Mouse (Mus musculus) frontal cortex, adult 2 months (tissue): ENCODE results near the gene Tie1. TPM values are rescaled to one million over a fixed set of nuclear protein-coding genes. Genes with fewer than 3 reads are reported as not detected.

Experiments
- DNase-seq, 2 experiments: peaks; one replicate each; pipeline ENCODE4 v3.0.0; 2022; ENCODE audit warnings: low spot score in 1 of 2; ENCODE audit errors: extremely low spot score in 1 of 2
- polyA plus RNA-seq: library from polyadenylated mRNA; depleted of rRNA; stranded (reverse); fragments of >200 nt; gene quantifications from 2 replicates; pipeline ENCODE4 v1.2.3, GENCODE M21; 2012

Gene Tie1
- polyA plus RNA-seq, 1 experiment: 13.3 TPM

- no peak for DNase-seq
These were observed 12.9 kb downstream of the Tie1 start for GRCm38 (mm10) chr4:118476773-118477530.

- no peak for DNase-seq
These were observed 17.2 kb downstream of the Tie1 start for GRCm38 (mm10) chr4:118472687-118473086.

DNA sequence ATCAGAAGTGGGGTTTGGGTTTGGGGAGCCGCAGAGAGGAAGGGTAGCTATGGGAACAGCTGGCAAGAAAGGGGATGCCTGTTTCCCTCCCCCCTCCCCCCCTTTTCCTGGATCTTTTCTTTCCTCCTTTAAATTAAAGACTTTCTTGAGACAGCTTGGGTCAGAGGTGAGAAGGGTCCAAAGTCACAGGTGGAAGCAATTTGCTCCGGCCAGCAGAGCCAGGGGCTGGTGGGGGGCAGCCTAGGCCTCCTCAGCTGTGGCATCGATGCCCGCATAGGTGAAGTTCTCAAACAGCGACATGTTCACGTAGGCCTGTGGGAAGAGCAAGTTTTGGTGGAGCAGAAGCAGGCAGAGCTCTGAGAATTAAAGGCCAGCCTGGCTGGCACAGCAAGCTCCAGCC is 18.6 kb downstream of the Tie1 start:
- no peak for DNase-seq

DNA sequence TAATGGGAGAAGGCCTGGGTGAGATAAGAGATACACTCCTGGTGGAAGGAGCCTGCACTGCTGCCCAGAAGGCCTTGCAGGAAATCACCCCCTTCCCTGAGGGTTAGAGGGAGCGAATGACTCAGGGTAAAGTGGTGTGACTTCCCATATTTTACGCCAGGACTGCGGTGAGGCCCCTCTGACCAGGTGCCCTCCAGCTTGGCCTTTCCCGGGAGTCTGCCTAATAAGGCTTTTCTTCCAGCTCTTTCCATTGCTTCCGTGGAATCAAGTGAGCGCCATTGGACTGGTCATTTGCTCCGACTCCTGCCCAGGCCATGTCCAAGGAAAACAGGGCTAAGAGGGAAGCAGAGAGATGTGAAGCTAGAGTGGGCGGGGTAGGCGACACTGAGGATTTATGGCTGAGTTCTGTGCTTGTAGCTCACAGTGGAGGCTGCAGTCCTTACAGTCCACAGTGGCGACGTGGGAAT is 24.1 kb downstream of the Tie1 start:
- DNase-seq: no peak

DNA sequence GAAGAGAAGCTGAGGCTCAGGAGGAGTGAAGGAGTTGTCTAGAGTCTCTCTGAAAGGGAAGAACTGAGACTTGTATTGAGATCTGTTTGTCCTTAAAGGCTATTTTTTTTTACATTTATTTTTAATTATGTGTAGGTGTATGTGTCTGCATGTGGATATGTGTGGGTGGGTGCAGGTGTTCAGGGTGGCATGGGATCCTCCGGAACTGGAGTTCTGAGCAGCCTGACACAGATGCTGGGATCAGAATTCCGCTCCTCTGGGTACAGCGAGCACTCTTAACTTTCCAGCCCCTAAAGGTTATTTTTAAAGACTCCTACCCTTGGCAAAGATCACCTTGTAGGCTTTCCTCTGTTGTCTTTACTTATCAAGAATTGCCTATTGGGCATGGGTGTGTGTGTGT is 24.9 kb downstream of the Tie1 start:
- peak; percentile 15 to 23 for DNase-seq

DNA sequence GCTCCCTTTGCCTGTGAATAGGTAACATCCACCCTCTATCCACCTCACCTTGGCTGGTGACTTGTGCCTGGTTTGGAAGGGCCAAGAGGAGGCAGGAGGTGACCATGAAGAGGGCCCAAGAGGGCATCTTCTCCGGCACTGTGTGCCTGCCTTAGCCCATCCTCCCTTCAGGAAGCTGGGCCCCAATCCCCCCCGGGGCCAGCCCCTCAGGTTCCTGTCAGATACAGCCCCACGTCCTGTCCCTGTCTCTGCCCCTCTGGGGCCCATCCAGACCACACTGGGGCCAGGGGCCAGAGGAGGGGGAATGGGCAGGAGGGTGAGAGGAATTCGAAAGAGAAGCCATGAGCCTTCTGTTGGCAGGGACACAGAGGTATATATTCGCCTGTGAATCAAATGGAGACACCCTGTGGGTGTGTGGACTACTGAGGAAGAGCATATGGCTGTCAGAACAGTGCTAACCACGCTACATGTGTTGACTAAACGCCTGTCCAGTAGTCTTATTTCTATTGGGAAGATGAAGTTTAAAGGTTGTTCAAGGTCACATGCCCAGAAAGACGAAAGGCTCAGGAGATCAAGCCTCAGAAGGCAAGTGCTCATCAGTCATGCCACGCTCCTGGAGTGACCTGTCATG is 32.4 kb downstream of the Tie1 start, which contains the start of gene Mpl:
Gene Mpl (minus strand): TSS at position 169 of the 631 bp plus-strand sequence.
- DNase-seq: peak in 1 of 2 experiments; percentile 45

DNA sequence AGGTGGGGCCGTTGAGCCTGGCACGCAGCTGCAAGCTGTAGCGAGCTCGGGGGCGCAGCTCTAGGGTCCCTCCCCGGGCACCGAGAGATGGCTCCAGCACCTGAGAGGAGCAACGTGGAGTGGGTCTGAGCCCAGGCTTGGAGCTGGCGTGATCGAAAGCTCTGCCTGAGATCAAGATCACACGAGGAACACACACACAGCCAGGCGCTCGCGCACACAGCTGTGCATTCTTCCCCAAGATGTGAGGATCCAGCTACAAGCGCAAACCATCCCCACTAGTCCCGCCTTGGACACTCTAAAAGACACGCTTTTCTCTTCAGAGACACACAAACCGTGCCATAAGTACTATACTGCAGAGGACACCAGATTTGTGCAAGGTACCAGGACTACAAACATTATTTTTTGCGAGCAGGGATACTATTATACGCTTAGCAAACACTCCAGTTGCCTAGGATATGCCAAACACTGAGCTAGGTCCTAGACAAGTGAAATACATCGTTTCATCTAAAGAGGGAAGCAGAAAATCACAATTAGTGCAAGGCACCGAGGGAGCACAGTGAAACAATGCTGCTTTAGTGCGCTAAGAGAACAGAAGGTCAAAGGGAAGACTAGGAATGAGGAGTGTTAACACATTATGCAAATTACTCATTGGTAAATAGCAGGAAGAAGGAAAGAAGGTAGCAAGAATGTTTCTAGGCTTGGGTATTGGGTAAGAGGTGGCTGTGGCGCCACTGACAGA is 43.3 kb downstream of the Tie1 start:
- no peak for DNase-seq

DNA sequence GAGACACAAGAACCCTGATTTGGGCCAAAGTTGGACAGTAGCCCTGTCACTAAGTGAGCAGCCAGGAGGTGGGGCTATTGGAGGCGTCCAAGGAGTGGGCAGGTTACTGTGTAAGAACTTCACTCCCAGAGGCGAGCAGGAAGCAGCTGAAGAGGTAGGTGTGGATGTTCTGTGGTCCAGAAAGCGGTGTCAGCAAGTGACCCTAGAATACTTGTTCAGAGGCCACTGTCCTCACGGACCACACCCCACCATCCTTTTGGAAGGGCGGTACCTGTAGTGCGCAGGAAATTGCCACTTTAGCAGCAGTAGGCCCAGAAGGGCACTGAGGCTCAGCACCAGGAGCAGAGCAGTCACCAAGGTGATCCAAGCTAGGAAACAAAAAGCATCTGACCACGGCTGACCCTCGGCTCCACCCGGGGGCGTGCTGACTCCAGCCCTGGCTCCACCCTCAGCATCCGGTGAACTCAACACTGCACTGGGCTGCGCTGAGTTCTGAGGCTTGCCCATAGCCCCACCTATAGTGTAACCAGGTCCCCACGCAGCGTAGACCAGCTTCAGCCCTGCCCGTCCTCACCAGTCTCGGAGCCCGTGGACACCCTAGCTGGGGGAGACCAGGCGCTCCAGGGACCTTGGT is 44.0 kb downstream of the Tie1 start:
- peak in 1 of 2 experiments; percentile 33 for DNase-seq

DNA sequence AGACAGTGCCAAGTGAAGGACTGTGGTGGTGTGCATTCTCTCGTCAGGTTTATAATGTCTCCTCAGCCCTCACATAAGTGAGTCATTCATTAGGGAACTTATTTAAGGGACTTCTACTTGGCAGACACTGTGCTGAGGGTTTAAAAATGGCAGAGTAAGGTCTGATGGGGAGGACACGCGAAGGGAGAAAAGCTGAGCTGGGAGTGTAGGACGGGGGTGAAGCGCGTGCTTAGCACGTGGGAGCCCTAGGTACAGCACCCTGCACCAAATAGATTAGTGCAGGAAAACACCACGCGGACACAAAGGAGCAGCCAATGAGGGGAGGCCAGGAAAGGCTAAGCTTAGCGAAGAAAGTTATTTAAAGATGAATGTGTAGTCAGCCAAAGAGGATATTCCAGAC is 44.8 kb downstream of the Tie1 start:
- peak in 1 of 2 experiments; percentile 41 for DNase-seq

- no peak for DNase-seq
These were observed 52.0 kb downstream of the Tie1 start for GRCm38 (mm10) chr4:118437829-118438253.

- DNase-seq: peak; percentile 87 to 91
These were observed 52.8 kb downstream of the Tie1 start, which contains the start of gene Cdc20 for GRCm38 (mm10) chr4:118436820-118437603. Gene Cdc20 (minus strand): TSS chr4:118437352.

DNA sequence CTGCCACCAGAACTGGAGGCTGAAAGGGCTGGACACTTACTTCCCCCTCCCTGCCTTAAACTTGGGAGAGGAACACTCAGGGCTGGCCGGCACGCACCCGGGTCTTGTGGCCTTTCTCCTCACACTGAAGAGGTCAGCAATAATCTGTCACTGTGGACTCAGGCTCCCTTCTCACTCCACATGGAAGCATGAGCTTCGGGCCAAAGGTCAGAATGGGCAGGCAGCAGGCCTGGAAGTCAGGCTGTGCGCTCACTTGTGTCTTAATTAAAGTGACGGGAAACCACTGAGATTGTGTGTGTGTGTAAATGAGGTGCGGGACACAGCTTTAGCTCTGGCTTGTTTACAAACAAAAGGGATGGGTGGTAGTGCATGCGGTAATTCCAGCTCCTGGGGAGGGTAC is 57.5 kb downstream of the Tie1 start:
- DNase-seq: no peak

DNA sequence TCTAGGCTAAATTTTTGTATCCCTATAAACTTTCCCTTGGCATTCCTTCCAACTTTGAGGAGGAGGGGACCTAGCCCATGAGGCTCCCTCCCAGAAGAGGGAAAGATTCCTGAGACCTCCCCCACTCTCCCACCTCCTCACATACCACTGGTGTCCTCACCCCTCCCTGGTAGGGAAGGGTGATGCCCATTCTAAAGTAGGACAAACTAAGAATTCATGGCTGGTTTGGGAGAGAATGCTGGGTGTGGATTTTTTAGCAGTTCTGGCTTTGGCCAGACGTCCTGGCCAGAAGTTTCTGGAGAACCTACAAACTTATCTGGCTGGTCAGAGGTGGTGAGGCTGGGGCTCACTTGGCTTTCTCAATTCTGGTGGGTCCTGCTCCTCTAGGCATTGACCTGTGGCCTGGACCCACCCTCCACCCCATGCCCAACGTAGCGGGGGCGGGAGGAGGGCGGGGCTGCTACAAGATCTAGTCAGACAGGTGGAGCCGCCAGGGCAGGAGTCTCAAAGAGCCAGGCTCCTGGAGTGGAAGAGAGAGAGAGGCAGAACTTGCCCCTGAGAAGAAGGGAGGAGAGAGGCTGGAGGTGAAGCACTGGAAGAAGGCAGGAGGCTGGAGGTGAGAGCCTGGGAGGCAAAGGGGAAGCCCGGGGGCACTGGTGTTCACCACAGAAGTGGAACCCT is 60.5 kb downstream of the Tie1 start:
- no peak for DNase-seq

- DNase-seq: no peak
These were observed 61.2 kb downstream of the Tie1 start for GRCm38 (mm10) chr4:118428531-118429214.

DNA sequence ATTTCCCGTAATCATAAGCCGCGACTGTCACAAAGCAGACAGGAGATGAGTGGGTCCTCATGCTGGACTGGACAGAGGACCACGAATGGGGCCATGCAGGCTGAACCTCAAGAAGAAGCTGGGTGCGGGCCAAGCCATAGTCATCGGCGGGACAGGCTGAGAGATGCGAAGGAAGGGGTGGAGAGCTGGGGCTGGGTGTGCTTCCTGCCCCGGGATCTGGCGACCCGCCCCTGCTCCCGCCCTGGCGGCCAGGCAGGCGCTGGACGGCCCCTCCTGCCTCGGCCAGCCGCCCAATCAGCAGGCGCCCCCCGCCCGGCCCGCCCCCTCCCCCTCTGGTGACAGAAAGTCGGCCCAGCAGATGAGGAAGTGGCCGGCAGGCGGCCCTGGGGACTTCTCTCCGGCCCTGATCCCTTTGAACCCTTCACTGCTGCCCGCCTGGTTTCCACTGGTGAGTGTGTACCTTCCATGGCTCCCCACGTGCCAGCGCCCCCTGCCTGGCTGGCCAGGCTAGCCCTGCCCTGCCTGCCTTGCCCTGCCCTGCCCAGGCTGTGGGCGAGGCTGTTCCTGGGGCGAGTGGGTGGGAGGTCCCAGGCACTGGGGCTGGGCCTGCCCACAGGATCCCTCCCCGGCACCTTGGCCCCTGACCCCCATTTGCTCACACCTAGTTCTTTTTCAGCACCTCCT is 62.0 kb downstream of the Tie1 start, which contains the start of gene Elovl1:
Gene Elovl1 (plus strand): TSS at position 326 of the 684 bp plus-strand sequence.
- DNase-seq: peak in 1 of 2 experiments; percentile 66

DNA sequence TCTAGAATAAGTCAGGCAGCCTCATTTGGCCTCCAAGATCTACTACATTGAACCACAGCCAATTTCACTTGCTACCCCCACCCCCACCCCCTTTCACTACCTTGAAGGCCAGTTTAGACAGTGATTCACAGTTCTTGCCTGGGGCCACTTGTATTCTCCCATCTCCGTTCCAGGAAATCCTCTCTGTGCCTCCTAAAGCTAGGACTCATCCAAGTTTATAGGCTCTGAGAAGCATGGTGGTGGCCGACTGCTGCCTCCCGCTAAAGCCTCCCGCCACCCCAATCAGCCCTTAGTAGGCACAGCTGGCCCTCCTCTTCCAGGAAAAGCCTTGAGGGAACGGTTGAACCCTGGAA is 62.5 kb downstream of the Tie1 start:
- no peak for DNase-seq

DNA sequence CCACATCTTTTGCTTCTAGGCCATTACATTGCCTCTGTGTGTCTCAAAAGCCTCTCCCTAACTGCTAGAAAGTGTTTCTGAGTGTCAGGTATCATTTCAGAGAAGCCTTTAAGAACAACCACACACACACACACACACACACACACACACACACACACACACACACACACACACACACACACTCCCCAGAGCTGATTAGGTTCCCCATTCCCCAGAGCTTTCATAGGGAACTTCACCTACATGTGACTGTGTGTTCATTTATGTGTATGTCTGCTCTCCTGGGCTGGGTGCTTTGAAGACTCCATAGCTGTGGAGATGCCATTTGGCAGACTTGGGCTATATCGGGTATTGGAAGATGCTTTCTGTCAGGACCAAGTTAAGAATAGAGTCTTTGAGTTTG is 64.5 kb downstream of the Tie1 start:
- DNase-seq: no peak

DNA sequence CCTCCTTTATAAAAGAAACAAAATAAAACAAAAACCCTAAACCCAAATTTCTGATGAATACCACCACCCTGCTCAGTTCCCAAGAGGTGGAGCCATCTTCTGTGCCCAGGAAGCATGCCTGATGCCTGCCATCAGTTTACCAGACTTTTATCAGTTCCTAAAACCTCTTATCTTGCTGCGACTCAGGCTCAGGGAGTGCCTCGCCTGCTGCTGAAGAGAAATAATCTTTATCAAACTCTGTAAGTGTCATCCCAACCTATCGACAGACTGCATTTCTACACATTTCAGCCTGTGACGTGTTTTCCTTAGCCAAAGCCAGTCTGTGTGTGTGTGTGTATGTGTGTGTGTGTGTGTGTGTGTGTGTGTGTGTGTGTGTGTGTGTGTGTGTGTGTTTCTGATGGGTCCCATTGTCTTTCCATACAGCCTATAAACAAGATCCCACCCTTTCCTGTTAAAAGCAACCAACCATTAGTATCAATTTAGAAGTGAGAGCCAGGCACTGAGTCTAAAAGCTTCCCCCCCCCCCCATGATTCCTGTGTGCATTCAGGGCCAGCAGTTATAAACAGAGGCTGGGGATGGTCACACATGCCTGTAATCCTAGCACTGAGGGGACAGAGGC is 65.2 kb downstream of the Tie1 start:
- no peak for DNase-seq
